Mouse (Mus musculus) lung, adult 2 months (tissue): ENCODE measurements around the gene Borcs7.

ENCODE experiments used
- CTCF ChIP-seq: fragments of 200-500 bp; IDR thresholded peaks from 2 replicates; pipeline ENCODE4 v1.5.1; 2011; ENCODE audit warnings: mild to moderate bottlenecking, low read length, control low read depth; ENCODE audit not compliant: insufficient read depth
- POLR2A ChIP-seq: fragments of 200-500 bp; IDR thresholded peaks from 2 replicates; pipeline ENCODE4 v1.6.1; 2011; ENCODE audit warnings: low read depth, mild to moderate bottlenecking, control low read depth, low read length, borderline replicate concordance; ENCODE audit errors: extremely low read depth

GRCm38 (mm10) chr19:46741574-46741973, 51.9 kb downstream of the Borcs7 start:
- TF ChIP-seq CTCF, result no peak
- no peak for TF ChIP-seq POLR2A
